ENCODE assay signal across 8 mouse cellular contexts in genomic region chr6:29024000-29024417, GRCm38 (mm10). TPM values are rescaled to one million over a fixed set of nuclear protein-coding genes. Genes with fewer than 3 reads are reported as not detected.
DNase-seq lines count a peak whose midpoint lies in the region; ATAC-seq and TF ChIP-seq lines count a peak whose summit lies in the region.

No protein-coding gene starts in this region.

- H3K9ac ChIP-seq in hindbrain, embryonic 13.5 days, result peak overlapping the region; percentile 25; the same call in 1 of the 2 replicates

- peak; percentile 93 for TF ChIP-seq CTCF in left cerebral cortex, adult 2 months (IDR thresholded peaks at IDR 0.05)

- H3K4me2 ChIP-seq in hindbrain, embryonic 13.5 days, result peak overlapping the region; percentile 43

- H3K27ac ChIP-seq in hindbrain, embryonic 13.5 days, result no peak overlapping the region
- no peak overlapping the region for H3K27ac ChIP-seq in left cerebral cortex, adult 2 months

- ATAC-seq in frontal cortex, adult (ENCODE audit: low TSS enrichment), result peak; percentile 42
- peak; percentile 75 for ATAC-seq in hindbrain, embryonic 13.5 days (ENCODE audit: low FRiP score)

- no peaks in the 10 kb centered on the region for H3K9me3 ChIP-seq in hindbrain, embryonic 13.5 days

- intact Hi-C loops in heart, postnatal 25 days (cut with DNase I), result loop anchor here (1.0 to 10.0 kb wide), 7 partner anchors 67 to 559 kb away; partner anchors contain the start of gene Lrrc4
- intact Hi-C loops in left cerebral cortex, adult 2 months (cut with DNase I), result loop anchor here (1.0 to 5.0 kb wide), 6 partner anchors 42 to 602 kb away; partner anchors contain the start of gene Arf5

- WGBS in hindbrain, embryonic 13.5 days, result 11% methylated on average over 16 of the region's 16 CpGs

- H3K27me3 ChIP-seq in hindbrain, embryonic 13.5 days, result peaks cover 37% of the 10 kb centered on the region

- H3K4me1 ChIP-seq in hindbrain, embryonic 13.5 days (replicated peaks), result peaks cover 18% of the 10 kb centered on the region

- no peaks in the 10 kb centered on the region for H3K36me3 ChIP-seq in hindbrain, embryonic 13.5 days

- no peak overlapping the region for H3K4me3 ChIP-seq in hindbrain, embryonic 13.5 days
- H3K4me3 ChIP-seq in left cerebral cortex, adult 2 months, result no peak overlapping the region

- peak; percentile 92 for DNase-seq in heart, adult 11 months
- no peak for DNase-seq in heart, postnatal 25 days (ENCODE audit: low spot score)
- peak; percentile 80 for DNase-seq in cerebellum, adult 9-10 months
- DNase-seq in left cerebral cortex, adult 2 months (ENCODE audit: extremely low spot score in 1 of 2, low spot score in 2 of 2), result peak; percentile 66 to 76
- peak; percentile 88 for DNase-seq in mesoderm, embryonic 11.5 days (ENCODE audit: low read depth, low spot score)
- peak; percentile 87 for DNase-seq in right cerebral cortex, postnatal 4 days

RNA-seq across cellular contexts. Expression of gene Lep, which starts 36.0 kb away (rescaled TPM):
- total RNA-seq in heart, postnatal 25 days (2021), result under 1 TPM in 1 of 2 experiments, not detected in 1; 0.31 TPM
- not detected in 2 replicates for polyA plus RNA-seq in hindbrain, embryonic 13.5 days (2015; fragmentation: Nextera tagmentation; extraction: Ambion mirVana)
- not detected for total RNA-seq in left cerebral cortex, adult 2 months (2021)
